Mouse (Mus musculus) liver, embryonic 16.5 days (tissue): ENCODE data around the gene Zcchc3. TPM values are rescaled to one million over a fixed set of nuclear protein-coding genes. Genes with fewer than 3 reads are reported as not detected.

Experiments
- polyA plus RNA-seq: library from polyadenylated mRNA; unstranded; fragments of >200 nt; fragmentation: Nextera tagmentation; extraction: Ambion mirVana; gene quantifications from 2 replicates; pipeline ENCODE4 v1.2.1, GENCODE M21; 2015

Zcchc3 gene
- polyA plus RNA-seq, 1 experiment from 2014 or later, result 6.7 TPM

Other genes starting within 250 kb of the Zcchc3 start
- gene Csnk2a1, start 188.2 kb downstream of the Zcchc3 start, polyA plus RNA-seq, result 33.5 and 36.4 TPM in 2 replicates
- gene Tbc1d20, start 121.2 kb downstream of the Zcchc3 start, polyA plus RNA-seq, result 11.3 and 11.7 TPM in 2 replicates
- 37.7 and 40.2 TPM in 2 replicates for gene Rbck1, start 82.4 kb downstream of the Zcchc3 start, polyA plus RNA-seq
- gene Trib3, start 71.0 kb downstream of the Zcchc3 start, polyA plus RNA-seq, result 6.5 and 6.8 TPM in 2 replicates
- not detected in 2 replicates for gene Nrsn2, start 38.4 kb downstream of the Zcchc3 start, polyA plus RNA-seq
- 0.77 and 0.99 TPM in 2 replicates for gene Sox12, start 17.0 kb downstream of the Zcchc3 start, polyA plus RNA-seq
- 0.12 and 0.18 TPM in 2 replicates for gene 6820408C15Rik, start 560 bp upstream of the Zcchc3 start, polyA plus RNA-seq
- not detected in 2 replicates for gene Defb23, start 49.6 kb upstream of the Zcchc3 start, polyA plus RNA-seq
- gene Defb20, start 62.0 kb upstream of the Zcchc3 start, polyA plus RNA-seq, result not detected in 2 replicates
- gene Defb22, start 75.1 kb upstream of the Zcchc3 start, polyA plus RNA-seq, result not detected in 2 replicates
- gene Defb26, start 96.7 kb upstream of the Zcchc3 start, polyA plus RNA-seq, result not detected in 2 replicates
- not detected in 2 replicates for gene Defb28, start 103.2 kb upstream of the Zcchc3 start, polyA plus RNA-seq
- not detected in 2 replicates for gene Defb29, start 125.1 kb upstream of the Zcchc3 start, polyA plus RNA-seq
- gene Gm17416, start 154.3 kb upstream of the Zcchc3 start, polyA plus RNA-seq, result not detected in 2 replicates
- gene Defb21, start 157.7 kb upstream of the Zcchc3 start, polyA plus RNA-seq, result not detected in 2 replicates
- not detected in 2 replicates for gene Defb19, start 165.3 kb upstream of the Zcchc3 start, polyA plus RNA-seq
- not detected in 2 replicates for gene Defb45, start 184.4 kb upstream of the Zcchc3 start, polyA plus RNA-seq
- gene Defb36, start 189.3 kb upstream of the Zcchc3 start, polyA plus RNA-seq, result not detected in 2 replicates
- gene Defb25, start 208.0 kb upstream of the Zcchc3 start, polyA plus RNA-seq, result not detected in 2 replicates
- 1.1 TPM in 2 replicates for gene Rem1, start 211.9 kb upstream of the Zcchc3 start, polyA plus RNA-seq